Mouse (Mus musculus): Measurements from ENCODE around the gene Fhdc1.

Fhdc1 gene

DNA sequence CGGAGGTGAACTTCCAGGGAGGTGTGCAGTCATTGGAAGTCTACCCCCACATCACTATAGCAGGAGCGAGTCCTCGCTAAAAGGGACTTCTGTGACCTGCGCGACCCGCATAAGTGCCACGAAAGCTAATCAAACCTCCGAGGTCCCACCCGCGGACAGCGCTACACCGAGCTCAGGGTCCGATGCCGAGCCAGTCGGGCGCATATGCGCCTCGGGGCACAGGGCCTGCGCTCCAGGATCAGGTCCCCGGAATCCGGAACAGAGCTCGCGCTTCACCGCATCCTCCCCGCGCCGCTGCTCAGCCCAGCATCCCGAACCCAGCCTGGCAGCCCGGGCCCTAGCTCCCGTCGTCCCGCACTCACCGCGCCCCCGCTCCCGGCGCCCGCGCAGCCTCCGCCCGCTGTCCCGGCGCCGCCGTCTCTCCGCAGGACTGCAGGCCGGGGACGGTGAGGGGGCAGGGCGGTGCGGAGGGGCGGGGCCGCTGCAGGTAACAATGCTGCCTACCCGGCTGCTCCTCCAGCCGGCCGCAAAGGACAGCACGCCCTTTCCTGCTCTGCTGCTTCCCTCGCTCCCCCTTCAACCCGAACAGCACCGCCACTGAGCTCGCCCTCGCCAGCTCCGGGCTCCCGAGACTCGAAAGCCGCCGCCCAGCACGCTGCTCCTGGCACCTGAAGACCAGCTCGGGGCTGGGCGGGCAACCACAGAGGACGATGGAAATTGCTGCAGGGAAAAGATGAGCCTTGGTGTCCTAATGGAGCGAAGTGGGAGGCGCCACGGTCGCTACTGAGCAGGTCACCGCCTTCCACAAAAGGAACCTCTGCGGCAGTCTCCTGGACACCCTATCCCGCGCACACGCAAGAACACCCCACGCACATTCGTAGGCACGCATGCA lies at the start of gene Fhdc1:
Gene Fhdc1, minus strand, starts transcription at position 424 of the 892 bp plus-strand sequence.
- peak; percentile 84 for DNase-seq (ENCODE audit: extremely low read depth, insufficient read length, low spot score)

DNA sequence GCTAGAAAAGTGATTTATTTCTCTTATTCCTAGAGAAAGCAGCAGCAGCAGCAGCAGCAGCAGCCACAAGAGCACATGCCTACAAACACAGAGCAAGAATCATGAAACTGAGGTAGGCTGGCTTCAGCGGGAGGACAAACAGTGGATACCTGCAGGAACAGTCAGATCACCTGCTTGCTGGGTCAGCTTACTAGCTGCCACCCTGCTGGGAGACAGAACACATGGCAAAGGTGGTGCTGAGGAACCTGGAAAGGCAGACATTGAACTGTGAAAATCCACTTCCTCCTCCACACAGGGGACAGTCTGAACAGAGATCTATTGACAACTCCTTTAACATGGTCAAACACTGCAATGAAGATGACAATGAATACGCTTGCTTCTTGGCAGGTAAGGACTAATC lies 48.8 kb upstream of the Fhdc1 start:
- no peak for DNase-seq (ENCODE audit: extremely low read depth, insufficient read length, low spot score)

GRCm38 (mm10) chr3:84524952-84525351 lies 44.7 kb upstream of the Fhdc1 start:
- DNase-seq (ENCODE audit: extremely low read depth, insufficient read length, low spot score), result no peak

- DNase-seq (ENCODE audit: extremely low read depth, insufficient read length, low spot score), result no peak
These were observed 35.9 kb upstream of the Fhdc1 start for GRCm38 (mm10) chr3:84516163-84516562.

DNA sequence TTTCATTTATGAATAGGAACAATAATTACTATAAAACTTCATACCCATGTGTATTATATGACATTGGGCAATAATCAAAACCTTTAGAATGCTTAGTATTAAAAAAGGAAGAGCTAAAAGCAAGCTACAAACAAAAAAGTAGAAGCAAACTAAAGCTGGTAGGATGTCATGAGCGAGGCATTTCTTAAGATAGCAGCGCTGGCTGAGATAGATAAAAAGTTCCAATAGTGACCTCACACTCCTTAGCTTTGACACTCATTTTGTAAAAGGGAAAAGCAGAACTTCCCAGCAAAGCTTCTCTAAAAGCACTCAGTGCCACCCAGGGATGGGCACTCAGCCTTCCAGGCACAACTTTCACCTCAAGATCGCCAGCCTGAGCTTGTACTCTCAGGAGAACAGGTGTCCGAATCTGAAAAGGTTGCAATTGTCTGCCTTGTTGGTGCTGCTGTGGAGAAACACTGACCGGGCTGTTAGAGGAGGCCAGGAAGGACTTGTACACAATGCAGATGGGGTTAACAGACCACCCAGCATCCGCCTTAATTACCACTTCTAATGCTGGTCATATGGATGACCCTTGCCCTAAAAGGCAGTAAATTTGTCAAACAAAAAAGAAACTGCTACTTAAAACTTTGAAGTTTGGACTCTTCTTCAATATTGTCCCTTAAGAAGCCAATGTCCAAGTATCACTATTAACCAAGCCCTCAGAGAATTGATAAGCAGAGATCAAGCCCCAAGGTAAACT lies 32.7 kb upstream of the Fhdc1 start:
- no peak for DNase-seq (ENCODE audit: extremely low read depth, insufficient read length, low spot score)

DNA sequence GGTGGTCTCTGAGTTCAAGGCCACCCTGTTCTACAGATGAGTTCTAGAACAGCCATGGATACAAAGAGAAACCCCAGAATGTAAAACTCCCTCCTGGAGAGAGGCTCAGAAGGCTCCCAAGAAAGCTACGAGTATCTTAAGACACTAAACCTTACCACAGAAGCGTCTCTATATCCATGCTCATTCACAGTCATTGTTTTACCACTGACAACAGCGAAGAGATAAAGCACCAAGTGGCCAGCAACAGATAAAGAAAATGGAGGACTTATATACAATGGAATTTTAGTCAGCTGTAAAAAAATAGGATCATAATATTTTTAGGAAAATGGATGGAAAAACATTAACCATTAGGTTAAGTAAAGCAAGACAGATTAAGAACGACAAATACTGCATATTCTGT lies 25.0 kb upstream of the Fhdc1 start:
- DNase-seq (ENCODE audit: extremely low read depth, insufficient read length, low spot score), result no peak

DNA sequence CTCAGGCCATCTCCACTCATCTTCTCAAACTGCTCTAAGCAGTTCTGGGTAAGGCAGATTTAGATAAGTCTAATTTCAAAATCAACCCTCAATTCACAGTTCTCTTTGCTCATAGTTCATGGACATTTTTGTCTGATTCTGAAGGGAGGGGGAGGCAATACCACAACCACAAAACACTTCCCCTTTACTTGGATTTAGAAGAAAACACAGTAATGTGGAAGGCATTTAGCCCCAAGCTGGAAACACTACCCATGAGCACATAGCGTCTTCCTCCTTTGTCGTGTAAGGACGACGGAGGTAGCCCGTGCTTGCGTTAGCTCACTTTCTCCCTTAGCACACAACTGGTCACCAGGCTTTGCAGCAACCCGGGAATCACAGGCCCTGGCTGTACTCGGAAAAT lies 24.1 kb upstream of the Fhdc1 start:
- no peak for DNase-seq (ENCODE audit: extremely low read depth, insufficient read length, low spot score)

GRCm38 (mm10) chr3:84502101-84502500 lies 21.9 kb upstream of the Fhdc1 start:
- DNase-seq (ENCODE audit: extremely low read depth, insufficient read length, low spot score), result no peak

- no peak for DNase-seq (ENCODE audit: extremely low read depth, insufficient read length, low spot score)
These were observed 20.3 kb upstream of the Fhdc1 start for GRCm38 (mm10) chr3:84500491-84500890.

GRCm38 (mm10) chr3:84497718-84498117 lies 17.5 kb upstream of the Fhdc1 start:
- no peak for DNase-seq (ENCODE audit: extremely low read depth, insufficient read length, low spot score)

DNA sequence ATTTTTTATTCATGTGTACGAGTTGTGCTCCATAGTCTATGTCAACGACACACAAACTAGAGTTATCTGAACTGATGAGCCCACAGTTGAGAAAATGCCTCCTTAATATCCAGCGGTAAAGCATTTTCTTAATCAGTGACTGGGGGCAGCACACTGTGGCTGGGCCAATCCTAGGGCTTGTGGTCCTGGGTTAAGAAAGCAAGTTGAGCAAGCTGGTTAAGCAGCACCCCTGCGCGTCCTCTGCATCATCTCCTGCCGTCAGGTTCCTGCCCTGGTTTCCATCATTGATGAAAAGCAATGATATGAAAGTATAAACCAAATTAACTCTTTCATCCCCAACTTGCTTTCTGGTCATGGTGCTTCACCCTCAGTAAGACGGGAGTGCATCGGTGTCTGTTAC lies 12.4 kb upstream of the Fhdc1 start:
- DNase-seq (ENCODE audit: extremely low read depth, insufficient read length, low spot score), result no peak

DNA sequence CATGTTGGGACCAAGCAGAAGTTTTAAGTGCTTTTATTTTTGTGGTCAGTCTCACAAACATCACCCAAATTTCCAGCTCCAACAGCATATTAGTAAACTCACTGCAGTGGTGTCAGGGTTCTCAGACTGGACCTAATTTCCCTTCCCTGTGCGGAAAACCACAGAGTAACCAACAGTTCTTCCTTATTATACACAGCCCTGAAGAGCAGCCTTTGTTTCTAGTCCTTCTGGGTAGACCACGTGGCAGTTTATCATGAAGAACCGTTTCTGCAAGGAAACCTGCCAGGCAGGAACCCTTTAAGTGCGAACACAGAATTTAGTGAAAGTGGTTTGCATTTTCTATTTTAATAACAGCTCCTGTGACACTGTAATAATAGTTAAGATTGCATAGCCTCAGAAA lies 11.9 kb upstream of the Fhdc1 start:
- DNase-seq (ENCODE audit: extremely low read depth, insufficient read length, low spot score), result no peak

DNA sequence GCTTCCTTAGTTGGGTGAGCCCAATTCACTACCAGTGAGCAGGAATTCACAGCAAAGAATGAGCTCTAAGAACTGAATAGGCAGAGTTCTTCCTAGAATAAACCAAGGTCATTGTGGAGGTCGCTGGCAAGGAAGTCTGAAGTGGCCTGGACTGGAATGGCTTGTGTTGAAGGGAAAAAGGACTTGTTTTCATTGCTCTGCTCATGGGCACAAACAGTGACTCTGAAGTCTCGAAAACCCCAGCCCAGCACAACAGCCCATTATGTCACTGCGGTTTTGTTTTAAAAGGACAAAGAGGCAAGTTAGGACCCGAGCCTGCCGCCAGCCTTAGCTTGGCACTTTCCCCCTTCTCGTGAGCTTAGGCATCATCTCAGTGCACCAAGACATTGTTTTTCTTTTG lies 8.5 kb upstream of the Fhdc1 start:
- no peak for DNase-seq (ENCODE audit: extremely low read depth, insufficient read length, low spot score)

- DNase-seq (ENCODE audit: extremely low read depth, insufficient read length, low spot score), result no peak
These were observed 4.7 kb upstream of the Fhdc1 start for GRCm38 (mm10) chr3:84484891-84485290.

GRCm38 (mm10) chr3:84484333-84484732 lies 4.1 kb upstream of the Fhdc1 start:
- DNase-seq (ENCODE audit: extremely low read depth, insufficient read length, low spot score), result no peak

DNA sequence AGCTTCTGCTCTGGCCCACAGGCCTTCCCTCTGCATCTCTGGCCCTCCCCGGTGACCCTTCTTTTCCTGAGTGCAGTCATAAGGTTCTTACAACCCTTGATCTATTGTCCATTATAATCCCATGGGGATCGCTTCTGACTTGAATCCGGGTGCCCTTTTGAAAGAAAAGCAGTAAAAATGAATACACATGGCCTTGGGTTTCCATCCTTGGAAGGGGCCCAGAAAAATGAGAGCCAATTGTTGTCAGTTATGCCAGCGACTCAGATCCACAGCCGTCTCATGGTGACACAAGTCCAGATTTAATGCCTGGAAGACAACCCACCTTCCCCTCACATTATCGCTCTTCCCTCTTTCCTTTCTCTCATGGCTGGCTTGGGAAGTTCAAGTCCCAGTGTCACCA lies 1.9 kb upstream of the Fhdc1 start:
- DNase-seq (ENCODE audit: extremely low read depth, insufficient read length, low spot score), result no peak

- peak; percentile 39 for DNase-seq (ENCODE audit: extremely low read depth, insufficient read length, low spot score)
These were observed 875 bp upstream of the Fhdc1 start for GRCm38 (mm10) chr3:84481104-84481503.

GRCm38 (mm10) chr3:84479293-84480005 lies 780 bp downstream of the Fhdc1 start:
- peak; percentile 86 for DNase-seq (ENCODE audit: extremely low read depth, insufficient read length, low spot score)

GRCm38 (mm10) chr3:84478896-84479292 lies 1.3 kb downstream of the Fhdc1 start:
- no peak for DNase-seq (ENCODE audit: extremely low read depth, insufficient read length, low spot score)

- DNase-seq (ENCODE audit: extremely low read depth, insufficient read length, low spot score), result no peak
These were observed 2.0 kb downstream of the Fhdc1 start for GRCm38 (mm10) chr3:84478195-84478594.

DNA sequence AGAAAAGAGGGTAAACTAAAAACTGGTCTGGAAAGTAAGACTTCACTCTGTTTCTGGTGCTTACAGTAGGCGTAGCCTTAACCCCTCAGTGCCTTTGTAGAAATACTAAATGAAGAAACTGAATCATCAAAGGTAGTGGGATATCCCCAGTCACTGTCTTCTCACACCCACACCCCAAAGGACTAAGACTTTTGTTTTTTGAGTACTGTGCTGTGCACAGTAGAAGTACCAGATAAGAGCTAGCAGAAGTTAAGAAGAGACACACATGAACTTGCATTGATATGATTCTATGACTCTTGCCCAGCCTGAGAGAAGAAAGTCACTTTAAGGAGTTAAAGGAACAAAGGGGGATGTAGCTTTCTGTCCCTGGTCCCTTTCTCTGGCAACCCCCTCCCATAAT lies 2.7 kb downstream of the Fhdc1 start:
- no peak for DNase-seq (ENCODE audit: extremely low read depth, insufficient read length, low spot score)

Data from 3134 (cell line).